23 mouse cellular contexts compared by ENCODE assay signal in the genomic region with DNA sequence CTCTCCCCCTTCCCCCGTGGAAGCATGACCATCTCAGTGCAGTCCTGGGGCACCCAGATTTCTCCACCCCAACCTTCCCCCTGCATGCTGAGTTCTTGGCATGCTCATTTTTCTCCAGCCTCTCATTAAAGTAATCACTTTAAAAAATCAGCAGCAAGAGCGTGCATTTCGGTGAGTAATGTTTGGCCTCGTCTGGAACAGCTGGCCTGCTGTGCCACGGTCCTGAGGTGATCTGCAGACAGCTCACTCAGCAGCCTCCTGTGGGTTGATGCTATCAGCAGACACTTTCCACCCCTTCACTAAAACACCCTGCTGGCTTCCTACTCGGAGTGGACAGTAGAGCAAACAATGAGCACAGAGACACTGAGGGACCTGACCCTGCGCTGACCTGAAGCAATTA.
DNase-seq lines count a peak whose midpoint lies in the region; ATAC-seq lines count a peak whose summit lies in the region.
"Had no signal": no experiment of that assay in that cellular context is flagged by ENCODE, and none has a peak within 500 bp of the region (broad histone marks: within the 10 kb centered on the region; RNA-seq: fewer than 3 reads in every experiment).

No protein-coding gene starts in this region.

- no peaks in the 10 kb centered on the region for H3K27me3 ChIP-seq in hindbrain, embryonic 16.5 days (replicated peaks; ENCODE audit: control insufficient read depth, insufficient read depth, low read length)
- H3K27me3 ChIP-seq: forebrain, embryonic 13.5 days; heart, embryonic 12.5 days; hindbrain, embryonic 15.5 days had no signal

- no peaks in the 10 kb centered on the region for H3K9me3 ChIP-seq in hindbrain, embryonic 16.5 days (ENCODE audit: control insufficient read depth, low read length)
- H3K9me3 ChIP-seq: embryonic facial prominence, embryonic 10.5 days; forebrain, embryonic 13.5 days; heart, embryonic 12.5 days; hindbrain, embryonic 10.5 days; hindbrain, embryonic 15.5 days had no signal

- H3K36me3 ChIP-seq in hindbrain, embryonic 16.5 days (ENCODE audit: control insufficient read depth, insufficient read depth, low read length) = no peaks in the 10 kb centered on the region
- H3K36me3 ChIP-seq: embryonic facial prominence, embryonic 10.5 days; G1E; heart, embryonic 12.5 days; hindbrain, embryonic 10.5 days; hindbrain, embryonic 15.5 days had no signal

- no peak for ATAC-seq in hindbrain, embryonic 16.5 days
- ATAC-seq in activated CD4-positive, CD25-positive, alpha-beta regulatory T cell, adult 4 months = no peak
- ATAC-seq: CD4-positive, CD25-positive, alpha-beta regulatory T cell, adult 4 months; forebrain, embryonic 13.5 days; forebrain, postnatal 0 days; inflammation-experienced regulatory T-cells, adult 6 months had no signal

- no peak overlapping the region for H3K27ac ChIP-seq in hindbrain, embryonic 16.5 days (ENCODE audit: low read depth, low read length)
- H3K27ac ChIP-seq: embryonic facial prominence, embryonic 10.5 days; forebrain, embryonic 13.5 days; hindbrain, embryonic 10.5 days; hindbrain, embryonic 15.5 days had no signal

- no peak overlapping the region for H3K9ac ChIP-seq in hindbrain, embryonic 16.5 days (ENCODE audit: low read depth, low read length)
- H3K9ac ChIP-seq: forebrain, embryonic 13.5 days; forebrain, postnatal 0 days; heart, embryonic 12.5 days; hindbrain, embryonic 15.5 days had no signal

- no peak overlapping the region for H3K4me2 ChIP-seq in hindbrain, embryonic 16.5 days (ENCODE audit: low read length)
- H3K4me2 ChIP-seq: forebrain, embryonic 13.5 days; heart, embryonic 12.5 days; hindbrain, embryonic 15.5 days had no signal

- DNase-seq in embryo, embryonic 10 days (ENCODE audit: low spot score) = peak; percentile 12
- DNase-seq in embryo, embryonic 11 days = no peak
- peak; percentile 12 for DNase-seq in urinary bladder, postnatal 14 days (ENCODE audit: low spot score)
- no peak for DNase-seq in urinary bladder, postnatal 4 days (ENCODE audit: low spot score in 2 of 2)
- DNase-seq in NIH3T3 (ENCODE audit: low read depth) = peak; percentile 16
- DNase-seq in mesoderm, embryonic 11.5 days (ENCODE audit: low read depth, low spot score) = peak; percentile 10
- DNase-seq: cerebellum, adult 11 months; cerebellum, adult 8-10 months; cerebellum, postnatal 14 days; forebrain, postnatal 0 days; gastrocnemius, postnatal 36 days; kidney, adult 11 months; kidney, adult 9 months had no signal

- H3K4me1 ChIP-seq in hindbrain, embryonic 16.5 days (ENCODE audit: control insufficient read depth, insufficient read depth, low read depth, low read length) = no peaks in the 10 kb centered on the region
- H3K4me1 ChIP-seq: forebrain, embryonic 13.5 days; hindbrain, embryonic 15.5 days had no signal

- WGBS in hindbrain, embryonic 16.5 days = 58% methylated on average over 7 of the region's 7 CpGs

- H3K4me3 ChIP-seq in hindbrain, embryonic 16.5 days (ENCODE audit: low read length) = no peak overlapping the region
- H3K4me3 ChIP-seq: embryonic facial prominence, embryonic 10.5 days; forebrain, embryonic 13.5 days; heart, embryonic 12.5 days; hindbrain, embryonic 10.5 days; hindbrain, embryonic 15.5 days had no signal

Comparison
In these comparisons a context has a peak if more than half of its experiments do, and no peak if none do; other contexts are left out.
1. DNase-seq: peak in embryo, embryonic 10 days (single experiment), urinary bladder, postnatal 14 days (single experiment), NIH3T3 (single experiment) and mesoderm, embryonic 11.5 days (single experiment); none in embryo, embryonic 11 days (single experiment) and urinary bladder, postnatal 4 days (0 of 2).